Mouse (Mus musculus): ENCODE data around the gene Mreg.

- TF ChIP-seq HCFC1 (IDR thresholded peaks at IDR 0.05; ENCODE audit: borderline replicate concordance, insufficient read depth, low read length) (no peak), ZC3H11A (IDR thresholded peaks at IDR 0.05; ENCODE audit: borderline replicate concordance, low read depth, low read length) (no peak)
Measured at GRCm38 (mm10) chr1:72136101-72136500, 76.0 kb downstream of the Mreg start.
